ENCODE assay signal across 22 mouse cellular contexts in genomic region chr2:124620470-124620869, GRCm38 (mm10).
DNase-seq lines count a peak whose midpoint lies in the region; ATAC-seq and TF ChIP-seq lines count a peak whose summit lies in the region.
"Had no signal": no experiment of that assay in that cellular context is flagged by ENCODE, and none has a peak within 500 bp of the region (broad histone marks: within the 10 kb centered on the region; RNA-seq: fewer than 3 reads in every experiment).

No protein-coding gene starts in this region.

- peak; percentile 37 to 59 for DNase-seq in cerebellum, postnatal 14 days
- no peak for DNase-seq in cerebellum, adult 9-11 months
- peak; percentile 34 for DNase-seq in lung, postnatal 36 days
- no peak for DNase-seq in lung, adult 2 months
- DNase-seq in right cerebral cortex, postnatal 36 days (ENCODE audit: low spot score in 2 of 2): no peak
- DNase-seq: adrenal gland, postnatal 14 days; gastrocnemius, postnatal 25 days; heart, adult 2 months; heart, postnatal 14 days; kidney, adult 8-10 months had no signal

- 0 out of 2 replicates have a peak overlapping the region, but pooled peaks have one; percentile 4 for H3K4me2 ChIP-seq in heart, embryonic 14.5 days (ENCODE audit: low read length)
- H3K4me2 ChIP-seq in heart, embryonic 12.5 days: no peak overlapping the region
- H3K4me2 ChIP-seq: embryonic facial prominence, embryonic 13.5 days; forebrain, embryonic 12.5 days; heart, embryonic 11.5 days; hindbrain, embryonic 13.5 days; intestine, embryonic 15.5 days had no signal

- H3K9me3 ChIP-seq in heart, embryonic 14.5 days (ENCODE audit: control insufficient read depth, low read length): no peaks in the 10 kb centered on the region
- H3K9me3 ChIP-seq in heart, embryonic 12.5 days (replicated peaks): no peaks in the 10 kb centered on the region
- H3K9me3 ChIP-seq: embryonic facial prominence, embryonic 13.5 days; forebrain, embryonic 12.5 days; hindbrain, embryonic 13.5 days; intestine, embryonic 15.5 days had no signal

- H3K27me3 ChIP-seq in heart, embryonic 14.5 days (ENCODE audit: control insufficient read depth, insufficient read depth, low read length): no peaks in the 10 kb centered on the region
- no peaks in the 10 kb centered on the region for H3K27me3 ChIP-seq in heart, embryonic 12.5 days (replicated peaks)
- H3K27me3 ChIP-seq: CH12.LX; embryonic facial prominence, embryonic 13.5 days; forebrain, embryonic 12.5 days; hindbrain, embryonic 13.5 days; intestine, embryonic 15.5 days; Patski had no signal

- H3K36me3 ChIP-seq in heart, embryonic 14.5 days (ENCODE audit: control insufficient read depth, insufficient read depth, low read length): 0 out of 2 replicates have a peak, but pooled peaks cover under 1% of the 10 kb centered on the region
- H3K36me3 ChIP-seq in heart, embryonic 12.5 days: no peaks in the 10 kb centered on the region
- H3K36me3 ChIP-seq: embryonic facial prominence, embryonic 13.5 days; forebrain, embryonic 12.5 days; hindbrain, embryonic 13.5 days; intestine, embryonic 15.5 days had no signal

- no peak for TF ChIP-seq POLR2A in lung, adult 2 months (IDR thresholded peaks at IDR 0.05; ENCODE audit: borderline replicate concordance, extremely low read depth, low read depth, low read length)

- H3K9ac ChIP-seq in heart, embryonic 14.5 days (ENCODE audit: low read length): no peak overlapping the region
- H3K9ac ChIP-seq in heart, embryonic 12.5 days: no peak overlapping the region
- H3K9ac ChIP-seq: embryonic facial prominence, embryonic 13.5 days; forebrain, embryonic 12.5 days; hindbrain, embryonic 13.5 days; intestine, embryonic 15.5 days had no signal

- no peak for ATAC-seq in heart, embryonic 14.5 days (ENCODE audit: insufficient number of reproducible peaks, insufficient read depth, low FRiP score, low read depth)
- ATAC-seq in heart, embryonic 12.5 days (ENCODE audit: insufficient number of reproducible peaks, low FRiP score): no peak
- ATAC-seq: activated CD4-positive, CD25-positive, alpha-beta regulatory T cell, adult 4 months; forebrain, embryonic 16.5 days; hindbrain, postnatal 0 days; intestine, embryonic 15.5 days; Patski had no signal

- no peak overlapping the region for H3K4me3 ChIP-seq in heart, embryonic 14.5 days (ENCODE audit: control insufficient read depth in 1 of 2, insufficient read depth in 1 of 2, low read depth in 1 of 2, low read length in 2 of 2)
- H3K4me3 ChIP-seq in heart, embryonic 12.5 days: no peak overlapping the region
- H3K4me3 ChIP-seq in lung, adult 2 months (replicated peaks; ENCODE audit: extremely low read depth, low read depth, low read length): no peak overlapping the region
- H3K4me3 ChIP-seq: embryonic facial prominence, embryonic 13.5 days; forebrain, embryonic 12.5 days; heart, adult 2 months; hindbrain, embryonic 13.5 days; intestine, embryonic 15.5 days had no signal

- no peak for TF ChIP-seq CTCF in lung, adult 2 months (IDR thresholded peaks at IDR 0.05; ENCODE audit: insufficient read depth, low read length)

- 39% methylated on average over 6 of the region's 6 CpGs for WGBS in heart, embryonic 14.5 days
- 54% methylated on average over 6 of the region's 6 CpGs for WGBS in heart, embryonic 12.5 days
- WGBS in lung, adult 2 months: 46% methylated on average over 6 of the region's 6 CpGs

- no peak overlapping the region for H3K27ac ChIP-seq in heart, embryonic 14.5 days (replicated peaks in 1 of 2; ENCODE audit: control insufficient read depth in 1 of 2, insufficient read depth in 1 of 2, low read depth in 2 of 2, low read length in 2 of 2)
- no peak overlapping the region for H3K27ac ChIP-seq in heart, embryonic 12.5 days (ENCODE audit: poor library complexity, severe bottlenecking)
- H3K27ac ChIP-seq: embryonic facial prominence, embryonic 13.5 days; forebrain, embryonic 12.5 days; heart, adult 2 months; hindbrain, embryonic 13.5 days; hindbrain, postnatal 0 days; intestine, embryonic 15.5 days had no signal

- peaks cover 30 to 63% of the 10 kb centered on the region in 2 experiments for H3K4me1 ChIP-seq in heart, embryonic 14.5 days (ENCODE audit: control insufficient read depth in 2 of 2, insufficient read depth in 2 of 2, low read length in 2 of 2)
- H3K4me1 ChIP-seq in heart, embryonic 12.5 days (replicated peaks): peaks cover 66% of the 10 kb centered on the region
- H3K4me1 ChIP-seq in lung, adult 2 months (ENCODE audit: control insufficient read depth, insufficient read depth, low read length): peaks cover 21% of the 10 kb centered on the region

Comparison
In these comparisons a context has a peak if more than half of its experiments do, and no peak if none do; other contexts are left out.
1. DNase-seq: peak in cerebellum, postnatal 14 days (2 of 2) and lung, postnatal 36 days (single experiment); none in cerebellum, adult 9-11 months (single experiment), lung, adult 2 months (single experiment) and right cerebral cortex, postnatal 36 days (0 of 2).